Mouse (Mus musculus) midbrain, postnatal 0 days (tissue): ENCODE measurements around the gene Plk3. TPM values are rescaled to one million over a fixed set of nuclear protein-coding genes. Genes with fewer than 3 reads are reported as not detected.

Experiments used
- ATAC-seq: fragments of 200-750 bp; cut with Nextera tagmentation; 2 replicates; pipeline ENCODE4 v1.8.0; 2017; ENCODE audit warnings: moderate number of reproducible peaks, mild to moderate bottlenecking, moderate TSS enrichment, moderate library complexity; ENCODE audit not compliant: low FRiP score
- DNase-seq: peaks from one replicate; pipeline ENCODE4 v3.0.0-alpha.2; 2015; ENCODE audit warnings: low spot score
- H3K27ac ChIP-seq: fragments of 300-500 bp; sonication (generic); 2 replicates; pipeline ENCODE4 v1.5.1; 2014; ENCODE audit warnings: low read depth, mild to moderate bottlenecking, low read length, mixed read lengths
- H3K27me3 ChIP-seq: fragments of 300-500 bp; sonication (generic); 2 replicates; pipeline ENCODE4 v1.6.1; 2014; ENCODE audit warnings: low read length, control low read depth, mixed read lengths; ENCODE audit not compliant: insufficient read depth
- H3K36me3 ChIP-seq: fragments of 300-500 bp; sonication (generic); 2 replicates; pipeline ENCODE4 v1.6.1; 2014; ENCODE audit warnings: low read length, control low read depth, mixed read lengths; ENCODE audit not compliant: insufficient read depth
- H3K4me1 ChIP-seq: fragments of 300-500 bp; sonication (generic); 2 replicates; pipeline ENCODE4 v1.6.1; 2014; ENCODE audit warnings: mild to moderate bottlenecking, control low read depth, antibody characterized with exemption, low read length, mixed read lengths; ENCODE audit not compliant: insufficient read depth
- H3K4me2 ChIP-seq: fragments of 300-500 bp; sonication (generic); 2 replicates; pipeline ENCODE4 v1.6.1; 2014; ENCODE audit warnings: low read depth, mild to moderate bottlenecking, low read length, mixed read lengths; ENCODE audit not compliant: poor library complexity, severe bottlenecking
- H3K4me3 ChIP-seq: fragments of 300-500 bp; sonication (generic); 2 replicates; pipeline ENCODE4 v1.5.1; 2014; ENCODE audit warnings: low read depth, mild to moderate bottlenecking, low read length, moderate library complexity
- H3K9ac ChIP-seq: fragments of 300-500 bp; sonication (generic); replicated peaks from 2 replicates; pipeline ENCODE4 v1.6.1; 2014; ENCODE audit warnings: mild to moderate bottlenecking, low read length, moderate library complexity, mixed read lengths; ENCODE audit not compliant: poor library complexity, severe bottlenecking
- H3K9me3 ChIP-seq: fragments of 300-500 bp; sonication (generic); 2 replicates; pipeline ENCODE4 v1.6.1; 2016; ENCODE audit warnings: low read length, control low read depth
- CTCF ChIP-seq: IDR thresholded peaks from 2 replicates; pipeline ENCODE4 v1.5.1; 2016; ENCODE audit warnings: antibody characterized with exemption, mild to moderate bottlenecking
- WGBS: fragments of 180-500 bp; shearing (Covaris S2); extraction: QIAGEN DNeasy Blood & Tissue Kit; methylation state at CpG from one replicate; pipeline ENCODE4 v1.1.7; 2014; 5-methylcytosine and 5-hydroxymethylcytosine counted together
- polyA plus RNA-seq: library from polyadenylated mRNA; unstranded; fragments of >200 nt; fragmentation: Nextera tagmentation; extraction: Ambion mirVana; gene quantifications from 2 replicates; pipeline ENCODE4 v1.2.1, GENCODE M21; 2015
- total RNA-seq: library from RNA; depleted of rRNA; stranded (reverse); fragments of >200 nt; gene quantifications from 2 replicates; pipeline ENCODE4 v1.2.3, GENCODE M21; 2014

Gene Plk3
- total and polyA plus RNA-seq, 2 experiments from 2014 or later: 26.6 to 28.2 TPM

DNA sequence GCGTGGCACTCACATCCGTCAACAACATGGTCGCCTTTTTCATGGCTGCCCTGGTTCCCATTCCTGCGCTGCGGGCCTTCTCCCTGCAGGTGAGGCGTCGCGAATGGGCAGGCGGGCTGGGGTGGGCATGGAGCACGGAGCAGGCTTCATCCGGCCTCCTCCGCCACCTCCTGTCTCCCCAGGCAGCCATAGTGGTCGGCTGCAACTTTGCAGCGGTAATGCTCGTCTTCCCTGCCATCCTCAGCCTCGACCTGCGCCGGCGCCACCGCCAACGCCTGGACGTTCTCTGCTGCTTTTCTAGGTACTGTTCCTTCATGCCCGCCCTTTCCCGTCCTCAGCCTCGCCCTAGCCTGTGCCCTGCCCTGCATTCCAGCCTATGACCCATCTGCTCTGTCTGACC lies 24.4 kb downstream of the Plk3 start:
- no peak for ATAC-seq
- no peak for DNase-seq
- H3K9me3 ChIP-seq: no peaks in the 10 kb centered on the region
- no peaks in the 10 kb centered on the region for H3K27me3 ChIP-seq
- TF ChIP-seq CTCF: no peak
- H3K27ac ChIP-seq: no peak overlapping the region
- H3K4me2 ChIP-seq: no peak overlapping the region
- H3K4me3 ChIP-seq: no peak overlapping the region
- H3K9ac ChIP-seq: no peak overlapping the region
- peaks cover 47% of the 10 kb centered on the region for H3K36me3 ChIP-seq
- 93% methylated on average over 25 of the region's 25 CpGs for WGBS
- H3K4me1 ChIP-seq: no peaks in the 10 kb centered on the region

DNA sequence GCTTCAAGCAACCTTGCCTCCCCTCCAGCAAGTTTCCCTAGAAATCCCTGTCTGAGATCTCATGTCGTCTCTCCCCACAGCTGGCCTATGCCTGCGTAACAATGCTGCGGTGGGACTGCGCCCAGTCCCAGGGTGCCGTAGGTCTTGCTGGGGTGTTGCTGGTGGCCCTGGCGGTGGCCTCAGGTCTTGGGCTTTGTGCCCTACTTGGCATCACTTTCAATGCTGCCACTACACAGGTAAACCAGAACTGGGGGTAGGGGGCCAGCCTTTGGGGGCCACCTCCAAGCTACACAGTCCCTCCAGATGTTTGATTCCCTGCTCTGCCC lies 25.3 kb downstream of the Plk3 start:
- Histone ChIP-seq H3K4me1 (no peaks in the 10 kb centered on the region), H3K36me3 (peaks cover 41% of the 10 kb centered on the region), H3K4me3 (no peak overlapping the region), H3K9me3 (no peaks in the 10 kb centered on the region), H3K9ac (no peak overlapping the region), H3K27ac (no peak overlapping the region), H3K27me3 (no peaks in the 10 kb centered on the region), H3K4me2 (no peak overlapping the region)
- ATAC-seq (no peak), DNase-seq (no peak)
- 95% methylated on average over 6 of the region's 6 CpGs for WGBS
- no peak for TF ChIP-seq CTCF

DNA sequence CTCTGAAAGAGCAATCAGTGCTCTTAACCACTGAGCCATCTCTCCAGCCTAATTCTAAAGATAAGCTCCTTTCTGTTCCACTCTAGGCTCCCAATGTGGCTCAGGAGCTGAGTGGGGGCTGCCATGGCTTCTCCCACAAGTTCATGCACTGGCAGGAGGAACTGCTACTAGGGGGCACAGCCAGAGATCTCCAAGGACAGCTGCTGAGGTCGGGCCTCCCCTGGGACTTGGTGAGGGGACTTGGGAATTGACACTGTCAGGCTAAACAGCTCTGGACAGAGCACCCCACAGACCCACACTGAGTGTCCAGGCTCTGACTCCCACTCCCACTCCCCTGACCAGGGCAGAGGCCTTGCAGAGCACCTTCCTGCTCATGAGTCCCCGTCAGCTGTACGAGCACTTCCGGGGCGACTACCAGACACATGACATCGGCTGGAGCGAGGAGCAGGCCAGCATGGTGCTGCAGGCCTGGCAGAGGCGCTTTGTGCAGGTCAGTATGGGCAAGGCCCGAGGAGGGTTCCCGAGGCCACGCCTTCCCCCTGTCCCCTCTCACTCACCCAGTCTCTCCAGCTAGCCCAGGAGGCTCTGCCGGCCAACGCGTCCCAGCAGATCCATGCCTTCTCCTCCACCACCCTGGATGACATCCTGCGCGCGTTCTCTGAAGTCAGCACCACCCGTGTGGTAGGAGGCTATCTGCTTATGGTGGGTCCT lies 25.8 kb downstream of the Plk3 start:
- Histone ChIP-seq H3K27me3 (no peaks in the 10 kb centered on the region), H3K27ac (no peak overlapping the region), H3K4me1 (no peaks in the 10 kb centered on the region), H3K4me3 (no peak overlapping the region), H3K36me3 (peaks cover 40% of the 10 kb centered on the region), H3K9ac (no peak overlapping the region), H3K9me3 (no peaks in the 10 kb centered on the region), H3K4me2 (no peak overlapping the region)
- WGBS: 91% methylated on average over 18 of the region's 18 CpGs
- no peak for DNase-seq
- no peak for ATAC-seq
- no peak for TF ChIP-seq CTCF

DNA sequence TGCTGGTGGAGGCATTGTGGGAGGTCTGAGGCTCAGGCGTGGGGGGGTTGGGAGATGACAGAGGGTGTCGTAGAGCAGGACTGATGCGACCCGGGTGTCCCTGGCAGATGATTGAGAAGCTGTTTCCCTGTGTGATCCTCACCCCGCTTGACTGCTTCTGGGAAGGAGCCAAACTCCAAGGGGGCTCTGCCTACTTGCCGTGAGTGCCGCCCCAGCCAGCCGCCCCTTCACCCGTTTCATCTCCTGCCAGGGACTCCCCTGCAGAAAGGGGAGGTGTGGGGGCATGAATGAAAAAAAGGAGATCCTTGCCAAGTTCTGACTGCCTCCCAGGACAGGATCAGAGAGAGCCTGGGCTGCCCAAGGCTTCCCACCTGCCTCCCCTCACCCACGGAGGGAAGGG lies 28.6 kb downstream of the Plk3 start:
- 0 out of 2 replicates have a peak, but pooled peaks cover 4% of the 10 kb centered on the region for H3K27me3 ChIP-seq
- 50% methylated on average over 10 of the region's 10 CpGs for WGBS
- no peak for DNase-seq
- no peaks in the 10 kb centered on the region for H3K9me3 ChIP-seq
- peaks cover 30% of the 10 kb centered on the region for H3K36me3 ChIP-seq
- no peak overlapping the region for H3K4me2 ChIP-seq
- TF ChIP-seq CTCF: no peak
- H3K4me3 ChIP-seq: no peak overlapping the region
- H3K9ac ChIP-seq: no peak overlapping the region; the same call in 1 of the 2 replicates
- ATAC-seq: no peak
- no peaks in the 10 kb centered on the region for H3K4me1 ChIP-seq
- no peak overlapping the region for H3K27ac ChIP-seq

DNA sequence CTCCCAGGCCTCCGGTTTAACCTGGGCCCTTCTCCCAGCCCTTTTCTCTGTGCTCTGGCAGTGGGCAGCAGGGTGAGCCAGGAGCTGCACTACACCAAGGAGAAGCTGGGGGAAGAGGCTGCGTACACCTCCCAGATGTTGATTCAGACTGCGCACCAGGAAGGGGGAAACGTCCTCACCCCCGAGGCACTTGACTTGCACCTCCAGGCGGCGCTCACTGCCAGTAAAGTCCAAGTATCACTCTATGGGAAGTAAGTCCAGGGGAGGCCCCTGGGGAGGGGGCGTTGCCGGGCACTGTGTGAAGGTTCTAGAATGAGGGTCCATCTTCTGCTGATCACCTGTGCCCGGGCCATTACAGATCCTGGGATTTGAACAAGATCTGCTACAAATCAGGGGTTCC lies 29.1 kb downstream of the Plk3 start:
- no peak for ATAC-seq
- WGBS: 71% methylated on average over 10 of the region's 10 CpGs
- DNase-seq: no peak

DNA sequence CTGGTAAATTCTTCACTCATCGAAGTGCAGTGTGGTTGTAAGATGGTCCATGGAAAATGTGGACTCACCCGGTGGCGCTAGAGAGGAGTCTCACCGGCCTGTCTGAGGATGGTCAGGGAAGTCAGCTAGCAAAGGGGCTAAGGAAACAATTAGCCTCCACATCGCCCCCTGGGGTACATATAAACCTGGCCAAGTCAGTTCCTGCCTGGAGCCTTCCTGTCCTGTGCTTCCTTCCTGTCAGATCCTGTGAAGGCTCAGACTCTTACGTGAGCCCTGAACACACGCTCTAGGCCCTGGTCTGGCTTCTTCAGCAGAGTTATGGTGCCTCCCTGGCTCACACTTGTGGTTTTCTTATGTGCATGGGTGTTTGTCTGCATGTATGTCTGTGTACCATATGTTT lies 32.5 kb downstream of the Plk3 start:
- peaks cover 8% of the 10 kb centered on the region for H3K36me3 ChIP-seq
- H3K9ac ChIP-seq: no peak overlapping the region
- no peak for ATAC-seq
- H3K27me3 ChIP-seq: 0 out of 2 replicates have a peak, but pooled peaks cover 4% of the 10 kb centered on the region
- DNase-seq: peak; percentile 66
- no peaks in the 10 kb centered on the region for H3K9me3 ChIP-seq
- no peak overlapping the region for H3K4me2 ChIP-seq
- peak; percentile 57 for TF ChIP-seq CTCF
- peaks cover 3% of the 10 kb centered on the region; the same call in 1 of the 2 replicates for H3K4me1 ChIP-seq
- H3K27ac ChIP-seq: no peak overlapping the region
- no peak overlapping the region for H3K4me3 ChIP-seq
- 49% methylated on average over 7 of the region's 7 CpGs for WGBS

More for the DNA sequence above, 29.1 kb downstream of the Plk3 start:
- no peak overlapping the region for H3K9ac ChIP-seq
- H3K9me3 ChIP-seq: no peaks in the 10 kb centered on the region
- 0 out of 2 replicates have a peak, but pooled peaks cover 4% of the 10 kb centered on the region for H3K27me3 ChIP-seq
- peaks cover 29% of the 10 kb centered on the region for H3K36me3 ChIP-seq
- no peak overlapping the region for H3K4me3 ChIP-seq
- H3K27ac ChIP-seq: no peak overlapping the region
- TF ChIP-seq CTCF: no peak
- H3K4me2 ChIP-seq: no peak overlapping the region
- no peaks in the 10 kb centered on the region for H3K4me1 ChIP-seq
